Mouse (Mus musculus): ENCODE measurements around the gene Prr19.
"Not testable (repeated sequence)": the region's sequence is repeated elsewhere in the genome, so short reads cannot be mapped to it uniquely, and the experiment has no call there.

Prr19 gene

DNA sequence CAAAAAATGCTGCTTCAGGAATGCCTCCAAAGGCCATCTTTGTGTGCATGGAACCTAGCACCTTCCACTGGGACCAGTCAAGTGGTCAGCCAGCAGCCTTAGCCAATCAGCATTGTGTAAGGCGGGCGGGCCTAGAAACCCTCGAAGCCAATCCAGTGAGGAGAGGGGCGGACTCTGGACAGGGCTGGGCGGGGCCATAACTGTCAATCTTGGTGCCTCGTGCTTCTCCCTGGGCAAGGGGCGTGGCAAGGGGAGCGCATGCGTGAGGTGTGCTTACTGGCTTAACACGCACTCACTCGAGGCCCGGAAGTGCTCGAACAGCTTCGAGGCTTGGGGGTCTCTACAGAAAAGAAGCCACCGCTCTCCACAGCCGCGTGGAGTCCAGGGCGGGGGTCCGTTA, at the start of gene Prr19:
Gene Prr19, plus strand, starts transcription at position 349 of the 400 bp plus-strand sequence.
- no peak for DNase-seq (ENCODE audit: low spot score in 2 of 2)

DNA sequence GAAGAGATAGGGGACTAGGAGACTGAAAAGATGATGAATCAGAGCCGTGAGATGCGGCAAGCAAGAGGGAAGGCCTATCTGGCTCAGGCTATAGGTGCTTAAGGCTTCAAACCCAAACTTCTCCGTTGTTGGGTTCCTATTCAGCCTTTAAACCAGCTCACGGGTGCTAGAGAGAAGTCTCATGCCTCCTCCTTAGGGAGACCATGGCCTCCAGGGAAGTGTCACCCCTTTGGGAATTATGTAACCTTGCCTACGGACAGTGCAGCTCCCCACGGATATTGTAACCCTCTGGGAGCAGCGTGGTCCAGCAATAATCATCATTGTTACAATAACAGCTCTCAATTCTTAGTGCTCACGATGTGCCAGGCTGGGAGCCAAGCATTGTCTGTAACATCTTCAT, 49.4 kb upstream of the Prr19 start:
- DNase-seq (ENCODE audit: low spot score in 2 of 2), result peak in 1 of 2 experiments; percentile 10

DNA sequence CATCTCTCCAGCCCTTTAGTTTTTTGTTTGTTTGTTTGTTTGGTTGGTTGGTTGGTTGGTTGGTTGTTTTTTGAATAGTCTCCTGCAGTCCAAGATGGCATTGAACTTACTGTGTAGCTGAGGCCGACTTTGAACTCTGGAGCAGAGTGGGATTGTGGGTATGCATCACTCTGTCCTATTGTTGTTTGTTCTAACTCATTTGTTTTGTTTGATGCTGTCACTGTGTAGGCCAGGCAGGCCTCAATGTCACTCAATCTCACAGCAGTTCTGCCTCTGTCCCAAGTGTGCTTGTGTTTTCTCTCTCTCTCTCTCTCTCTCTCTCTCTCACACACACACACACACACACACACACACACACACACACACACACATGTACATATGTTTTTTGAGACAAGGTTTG, 39.3 kb upstream of the Prr19 start:
- DNase-seq (ENCODE audit: low spot score in 2 of 2), result no peak

DNA sequence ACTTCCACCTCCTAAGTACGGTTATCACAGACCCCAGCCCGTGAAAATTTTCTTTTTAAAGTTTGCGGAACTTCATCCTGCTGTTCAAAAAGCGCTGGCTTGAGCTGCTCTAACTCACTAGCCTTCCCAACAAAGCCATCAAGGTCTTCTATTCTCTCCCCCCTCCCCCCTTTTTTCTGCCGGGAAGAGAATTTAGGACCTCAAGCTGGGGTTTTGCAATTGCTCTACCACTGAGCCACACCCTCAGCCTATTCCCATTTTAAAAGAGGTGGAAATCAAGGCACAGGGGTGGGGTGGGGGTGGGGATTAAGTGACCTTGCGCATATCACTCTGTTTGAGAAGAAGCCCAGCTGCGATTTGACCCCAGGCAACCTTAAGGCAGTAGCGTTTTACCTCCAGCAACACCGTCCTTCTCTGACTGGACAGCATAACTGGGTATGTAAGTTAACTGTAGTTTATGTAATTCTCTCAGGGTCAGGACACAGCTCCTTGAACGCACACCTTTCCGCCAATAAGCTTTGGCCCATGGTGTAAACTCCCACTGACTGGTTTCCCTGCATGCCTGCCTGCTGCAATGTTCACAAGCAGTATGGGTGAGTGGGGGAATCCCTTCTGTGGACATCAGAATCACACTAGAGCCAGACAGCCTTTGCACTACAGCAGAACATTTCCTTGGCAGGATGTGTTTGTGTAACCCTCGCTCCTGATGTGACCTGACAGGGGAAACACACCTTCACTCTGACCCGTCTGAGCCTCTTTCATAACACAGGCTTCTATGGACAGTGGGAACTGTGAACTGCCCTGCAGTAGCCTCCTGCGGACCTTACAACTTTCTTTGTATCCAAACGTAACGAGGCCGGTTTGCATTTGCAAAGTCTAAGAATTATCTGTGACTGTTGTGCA, 37.0 kb upstream of the Prr19 start:
- DNase-seq (ENCODE audit: low spot score in 2 of 2), result no peak

DNA sequence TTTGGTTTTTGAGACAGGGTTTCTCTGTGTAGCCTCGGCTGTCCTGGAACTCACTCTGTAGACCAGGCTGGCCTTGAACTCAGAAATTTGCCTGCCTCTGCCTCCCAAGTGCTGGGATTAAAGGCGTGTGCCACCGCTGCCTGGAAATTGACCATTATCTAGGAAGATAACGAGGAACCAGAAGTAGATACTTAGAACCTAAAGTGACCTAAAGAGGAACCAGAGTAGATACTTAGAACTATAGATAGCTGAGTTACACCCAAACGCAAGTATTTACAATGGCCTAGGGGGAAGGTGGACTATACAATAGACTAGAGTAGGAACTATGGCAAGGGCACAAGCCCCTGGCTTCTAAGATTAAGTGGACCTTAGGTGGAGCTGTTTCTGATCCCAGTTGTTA, 35.5 kb upstream of the Prr19 start:
- DNase-seq (ENCODE audit: low spot score in 2 of 2), result not testable (repeated sequence)

DNA sequence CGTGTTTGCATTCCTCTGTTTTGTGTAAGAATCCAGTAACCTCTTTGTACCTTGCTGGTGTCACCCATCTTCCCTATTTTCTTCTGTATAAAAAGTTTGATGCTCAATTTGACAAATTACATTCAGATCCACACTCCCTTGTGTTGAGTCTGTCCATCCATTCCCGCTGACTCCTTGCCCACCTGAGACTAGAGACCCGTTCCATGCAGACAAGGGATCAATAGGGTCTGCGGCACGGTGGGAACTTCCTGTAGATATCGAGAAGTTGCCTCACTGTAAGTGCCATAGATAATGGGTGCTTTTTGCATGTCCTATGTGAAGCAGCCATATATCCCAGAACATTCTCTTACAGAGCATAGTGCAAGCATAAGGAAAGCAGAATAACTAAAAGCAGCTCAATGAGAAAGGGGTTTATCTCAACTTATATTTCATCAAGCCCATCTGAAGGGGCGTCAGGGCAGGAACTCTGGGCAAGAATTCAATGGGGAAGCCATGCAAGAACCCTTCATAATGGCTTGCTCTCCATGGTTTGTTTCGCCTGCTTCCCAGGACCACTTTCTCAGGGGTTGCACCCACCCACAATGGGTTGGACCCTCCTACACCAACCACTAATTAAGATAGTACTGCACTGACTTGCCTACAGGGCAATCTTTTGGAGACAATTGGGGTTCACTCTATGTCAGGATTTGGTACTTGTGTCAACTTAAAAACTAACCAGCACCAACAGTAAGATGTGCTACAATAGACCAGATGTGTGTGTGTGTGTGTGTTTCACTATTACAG, 34.8 kb upstream of the Prr19 start:
- DNase-seq (ENCODE audit: low spot score in 2 of 2), result no peak

DNA sequence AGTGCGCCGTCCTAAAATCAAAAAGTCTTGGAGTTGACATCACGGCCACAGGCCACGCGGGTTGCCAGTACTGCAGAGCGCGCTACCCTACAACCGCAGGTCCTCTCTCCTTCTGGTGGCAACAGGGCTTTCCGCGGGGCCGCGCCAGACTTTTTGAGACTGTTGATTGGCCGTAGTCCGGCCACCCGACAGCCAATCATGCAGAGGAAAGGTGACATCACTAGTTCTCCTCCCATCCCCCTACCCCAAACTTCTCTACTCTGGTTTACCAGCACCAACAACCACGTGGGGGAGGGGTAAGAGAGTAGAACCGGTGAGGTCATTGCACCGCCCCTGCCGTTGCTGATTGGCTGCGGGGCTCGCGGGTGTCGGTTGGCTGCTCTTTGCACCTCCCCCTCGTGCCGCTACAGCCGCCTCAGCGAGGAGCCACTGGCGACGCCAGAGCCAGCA, 33.9 kb upstream of the Prr19 start, which contains the start of gene Cic:
Gene Cic, plus strand, starts transcription at position 404 of the 450 bp plus-strand sequence.
- peak; percentile 99 to 100 for DNase-seq (ENCODE audit: low spot score in 2 of 2)

DNA sequence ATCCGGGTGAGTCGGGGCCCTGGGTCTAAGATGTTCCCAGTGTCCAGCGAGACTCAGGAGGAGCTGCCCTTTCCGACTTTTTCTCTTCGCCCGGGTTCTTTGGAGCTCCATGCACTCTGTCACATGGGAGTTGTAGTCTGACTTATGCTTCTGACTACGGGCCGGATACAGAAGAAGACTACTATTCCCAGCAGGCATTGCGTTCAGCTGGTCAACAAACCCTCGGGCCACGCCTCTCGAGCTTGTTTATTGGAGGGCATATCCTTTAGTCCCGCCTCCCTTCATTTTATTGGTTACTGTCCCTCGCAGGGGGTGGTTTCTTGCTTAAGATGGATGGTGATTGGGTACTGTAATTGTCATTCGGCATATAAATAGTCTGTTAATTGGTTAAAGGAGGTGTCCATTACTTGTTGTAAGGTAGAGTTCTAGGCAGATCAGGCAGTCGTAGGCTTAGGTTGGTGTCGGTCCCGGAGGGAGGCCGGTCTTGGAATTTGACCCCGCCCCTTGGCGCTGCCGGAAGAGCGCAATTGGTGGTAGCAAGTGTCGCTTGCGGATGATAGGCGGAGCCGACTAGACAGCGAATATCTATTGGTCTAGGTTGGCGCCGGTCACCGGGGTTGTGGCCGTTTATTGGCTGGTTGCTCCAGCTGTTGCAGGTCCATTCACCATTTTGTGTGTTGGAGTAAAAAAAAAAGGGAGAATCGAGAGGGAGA, 33.3 kb upstream of the Prr19 start:
- peak; percentile 99 to 100 for DNase-seq (ENCODE audit: low spot score in 2 of 2)

DNA sequence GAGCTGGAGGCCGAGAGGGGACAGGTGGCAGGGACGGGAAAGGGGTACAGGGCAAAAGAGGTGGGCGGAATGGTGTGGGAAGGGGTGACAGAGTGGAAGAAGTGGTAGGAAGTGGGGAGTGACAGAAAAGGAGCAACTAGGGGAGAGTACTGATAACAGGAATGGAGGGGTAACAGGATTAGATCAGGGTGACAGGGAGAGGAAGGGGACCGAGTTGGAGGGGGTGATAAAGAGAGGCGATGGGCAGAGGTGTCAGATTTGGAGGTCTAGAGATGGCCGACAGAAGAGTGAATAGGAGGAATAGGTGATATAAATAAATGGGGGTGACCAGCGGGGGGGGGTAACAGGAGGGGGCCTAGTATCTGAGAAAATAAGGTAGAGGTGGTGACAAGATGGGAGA, 32.6 kb upstream of the Prr19 start:
- no peak for DNase-seq (ENCODE audit: low spot score in 2 of 2)

DNA sequence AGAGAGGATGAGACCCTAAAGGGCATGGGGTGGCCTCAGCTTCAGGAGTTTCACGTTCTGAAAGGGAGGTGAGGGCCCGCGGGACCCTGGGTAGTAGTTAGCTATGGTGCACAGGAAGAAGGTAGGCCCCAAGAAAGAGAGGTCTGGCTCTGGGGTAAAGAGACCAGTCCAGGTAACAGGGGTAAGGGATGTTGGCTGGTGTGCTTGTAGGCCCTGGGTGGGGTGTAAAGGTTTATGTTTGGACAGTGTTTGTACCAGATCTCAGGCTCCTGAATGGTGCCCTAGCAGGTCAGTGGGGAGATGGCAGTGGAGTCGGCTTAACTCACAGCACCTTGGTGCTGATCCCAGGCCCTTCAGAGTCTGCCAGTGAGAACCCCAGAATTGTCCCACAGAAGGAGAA, 32.2 kb upstream of the Prr19 start:
- DNase-seq (ENCODE audit: low spot score in 2 of 2), result no peak

DNA sequence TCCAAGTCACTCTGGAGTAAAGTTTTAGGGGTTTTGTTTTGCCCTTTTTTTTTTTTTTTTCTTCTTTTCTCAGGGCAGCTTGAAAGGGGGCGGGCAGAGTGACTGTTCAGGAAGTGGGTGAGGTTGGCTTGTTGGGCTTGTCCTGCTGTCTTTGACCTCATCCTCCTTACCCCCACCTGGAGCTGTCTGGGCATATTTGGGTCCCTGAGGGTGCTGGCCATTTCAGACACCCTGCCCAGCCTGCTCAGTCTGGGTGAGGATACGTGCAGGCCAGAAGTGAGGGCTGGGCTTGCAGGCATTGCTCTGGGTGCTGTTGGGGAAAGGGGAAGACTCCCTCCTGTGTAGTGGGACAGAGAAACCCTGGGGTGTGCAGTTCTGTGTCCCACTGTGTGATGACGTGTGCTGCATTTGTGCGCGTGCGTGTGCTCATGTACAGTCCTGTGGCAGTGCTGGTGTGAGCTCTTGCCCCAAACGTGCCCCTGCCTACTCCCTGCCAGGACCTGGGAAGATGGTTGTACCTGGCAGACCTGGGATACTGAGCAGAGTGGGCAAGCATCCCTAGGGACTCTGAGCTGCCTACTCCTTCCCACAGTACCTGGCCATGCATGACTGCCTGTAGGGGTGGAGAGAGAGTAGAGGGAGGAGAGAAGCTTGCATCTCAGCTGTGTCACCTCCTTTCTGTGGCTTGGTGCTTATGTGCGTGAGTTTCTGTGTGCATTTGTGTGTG, 31.5 kb upstream of the Prr19 start:
- DNase-seq (ENCODE audit: low spot score in 2 of 2), result no peak

DNA sequence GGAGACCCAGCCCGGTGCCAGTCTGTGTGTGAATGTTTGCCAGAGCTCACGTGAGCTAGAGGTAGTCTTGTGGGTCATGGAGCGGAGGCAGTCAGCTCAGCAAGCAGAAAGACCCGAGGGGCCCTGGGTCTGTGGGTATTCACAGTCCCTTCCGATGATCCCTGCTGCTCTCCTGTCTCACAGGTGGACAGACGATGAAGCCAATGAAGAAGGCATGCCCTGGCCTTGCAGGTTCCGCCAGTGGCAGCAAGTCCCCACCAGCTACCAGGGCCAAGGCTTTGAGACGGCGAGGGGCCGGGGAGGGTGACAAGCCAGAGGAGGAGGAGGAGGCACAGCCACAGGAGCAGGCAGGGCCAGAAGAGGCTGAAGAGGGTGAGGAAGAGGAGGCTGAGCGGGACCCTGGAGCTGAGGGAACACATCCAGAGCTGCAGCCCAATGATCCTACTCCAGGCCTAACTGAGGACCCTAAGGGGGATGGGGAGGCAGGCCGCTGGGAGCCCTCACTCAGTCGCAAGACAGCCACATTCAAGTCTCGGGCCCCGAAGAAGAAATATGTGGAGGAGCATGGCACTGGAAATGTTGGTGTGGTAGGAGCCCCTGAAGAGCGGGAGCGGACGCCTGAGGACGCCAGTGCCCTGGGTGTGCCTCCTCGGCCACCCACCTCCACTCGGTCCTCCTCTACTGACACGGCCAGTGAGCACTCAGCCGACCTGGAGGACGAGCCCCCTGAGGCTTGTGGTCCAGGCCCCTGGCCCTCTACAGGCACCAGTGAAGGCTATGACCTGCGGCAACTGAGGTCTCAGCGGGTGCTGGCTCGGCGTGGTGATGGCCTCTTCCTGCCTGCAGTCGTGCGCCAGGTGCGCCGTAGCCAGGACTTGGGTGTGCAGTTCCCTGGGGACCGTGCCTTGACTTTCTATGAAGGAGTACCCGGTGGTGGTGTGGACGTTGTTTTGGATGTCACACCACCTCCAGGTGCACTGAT, 30.3 kb upstream of the Prr19 start:
- DNase-seq (ENCODE audit: low spot score in 2 of 2), result no peak

DNA sequence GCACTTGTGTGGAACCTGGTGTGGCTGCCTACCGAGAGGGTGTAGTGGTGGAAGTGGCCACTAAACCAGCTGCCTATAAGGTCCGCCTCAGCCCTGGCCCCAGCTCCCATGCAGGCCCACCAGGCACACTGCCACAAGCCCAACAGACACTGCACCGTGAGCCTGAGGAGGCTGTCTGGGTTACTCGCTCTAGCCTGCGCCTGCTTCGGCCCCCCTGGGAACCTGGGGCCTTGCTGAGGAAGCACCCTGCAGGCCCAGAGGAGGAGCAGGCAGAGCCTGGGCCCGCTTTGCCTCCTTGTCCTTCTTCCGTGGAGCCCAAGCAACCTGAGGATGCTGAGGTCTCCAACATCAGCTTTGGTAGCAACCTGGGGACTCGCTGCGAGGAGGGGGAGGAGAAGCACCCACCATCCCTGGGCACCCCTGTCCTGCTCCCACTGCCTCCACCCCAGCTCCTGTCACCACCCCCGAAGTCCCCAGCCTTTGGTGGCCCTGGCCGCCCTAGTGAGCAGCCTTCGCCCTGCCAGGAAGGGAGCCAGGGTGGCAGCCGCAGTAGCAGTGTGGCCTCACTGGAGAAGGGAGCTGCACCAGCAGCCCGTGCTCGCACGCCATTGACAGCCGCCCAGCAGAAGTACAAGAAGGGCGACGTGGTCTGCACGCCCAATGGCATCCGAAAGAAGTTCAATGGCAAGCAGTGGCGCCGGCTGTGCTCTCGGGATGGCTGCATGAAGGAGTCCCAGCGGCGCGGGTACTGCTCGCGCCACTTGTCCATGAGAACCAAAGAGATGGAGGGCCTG, 29.4 kb upstream of the Prr19 start:
- no peak for DNase-seq (ENCODE audit: low spot score in 2 of 2)

DNA sequence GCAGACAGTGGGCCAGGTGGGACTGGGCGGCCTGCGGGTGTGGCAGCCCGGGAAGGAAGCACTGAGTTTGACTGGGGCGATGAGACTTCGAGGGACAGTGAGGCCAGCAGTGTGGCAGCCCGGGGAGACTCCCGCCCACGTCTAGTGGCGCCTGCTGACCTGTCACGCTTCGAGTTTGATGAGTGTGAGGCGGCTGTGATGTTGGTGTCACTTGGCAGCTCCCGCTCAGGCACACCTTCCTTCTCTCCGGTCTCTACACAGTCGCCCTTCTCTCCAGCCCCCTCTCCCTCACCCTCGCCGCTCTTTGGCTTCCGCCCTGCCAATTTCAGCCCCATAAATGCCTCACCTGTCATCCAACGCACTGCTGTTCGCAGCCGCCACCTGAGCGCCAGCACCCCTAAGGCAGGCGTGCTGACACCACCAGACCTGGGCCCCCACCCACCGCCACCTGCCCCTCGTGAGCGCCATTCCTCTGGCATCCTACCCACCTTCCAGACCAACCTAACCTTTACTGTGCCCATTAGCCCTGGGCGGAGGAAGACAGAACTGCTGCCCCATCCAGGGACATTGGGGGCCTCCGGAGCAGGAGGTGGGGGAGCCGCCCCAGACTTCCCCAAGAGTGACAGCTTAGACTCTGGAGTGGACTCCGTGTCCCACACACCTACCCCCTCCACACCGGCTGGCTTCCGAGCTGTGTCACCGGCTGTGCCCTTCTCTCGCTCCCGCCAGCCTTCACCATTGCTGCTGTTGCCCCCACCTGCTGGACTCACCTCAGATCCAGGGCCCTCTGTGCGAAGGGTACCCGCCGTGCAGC, 28.6 kb upstream of the Prr19 start:
- DNase-seq (ENCODE audit: low spot score in 2 of 2), result no peak

DNA sequence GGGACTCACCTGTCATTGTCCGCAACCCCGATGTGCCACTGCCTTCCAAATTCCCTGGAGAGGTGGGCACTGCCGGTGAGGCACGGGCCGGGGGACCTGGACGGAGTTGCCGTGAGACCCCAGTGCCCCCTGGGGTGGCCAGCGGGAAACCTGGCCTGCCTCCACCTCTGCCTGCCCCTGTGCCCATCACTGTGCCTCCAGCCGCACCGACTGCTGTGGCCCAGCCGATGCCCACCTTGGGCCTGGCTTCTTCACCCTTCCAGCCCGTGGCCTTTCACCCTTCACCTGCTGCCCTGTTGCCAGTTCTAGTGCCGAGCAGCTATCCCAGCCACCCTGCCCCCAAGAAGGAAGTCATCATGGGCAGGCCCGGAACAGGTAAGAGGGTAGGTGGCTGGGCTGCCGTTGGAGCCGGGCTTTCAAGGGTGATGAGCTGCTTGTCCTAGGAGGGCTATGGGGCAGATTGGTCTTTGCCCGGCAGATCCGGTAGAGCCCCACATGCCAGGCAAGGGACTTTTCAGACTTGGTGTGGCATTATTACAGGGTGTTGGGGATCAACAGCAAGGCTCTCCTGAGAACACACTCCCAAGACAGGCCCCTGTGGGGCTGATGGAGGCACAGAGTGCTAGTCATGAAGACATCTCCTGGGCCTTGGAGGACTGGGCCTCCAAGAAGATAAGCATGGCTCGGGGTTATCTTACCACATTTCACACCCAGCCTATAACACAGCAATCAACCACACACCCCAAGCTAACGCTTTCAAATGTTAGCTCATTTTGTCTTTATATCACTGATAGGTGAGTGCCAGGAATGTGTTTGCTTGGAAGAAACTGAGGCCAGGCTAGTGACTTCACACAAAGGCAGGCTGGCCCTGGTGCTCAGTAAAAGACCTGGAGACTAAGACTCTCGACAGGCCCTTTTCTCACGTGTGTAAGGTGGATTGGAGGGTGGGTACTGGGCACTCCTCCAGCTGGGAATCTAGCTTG, 27.7 kb upstream of the Prr19 start:
- no peak for DNase-seq (ENCODE audit: low spot score in 2 of 2)

DNA sequence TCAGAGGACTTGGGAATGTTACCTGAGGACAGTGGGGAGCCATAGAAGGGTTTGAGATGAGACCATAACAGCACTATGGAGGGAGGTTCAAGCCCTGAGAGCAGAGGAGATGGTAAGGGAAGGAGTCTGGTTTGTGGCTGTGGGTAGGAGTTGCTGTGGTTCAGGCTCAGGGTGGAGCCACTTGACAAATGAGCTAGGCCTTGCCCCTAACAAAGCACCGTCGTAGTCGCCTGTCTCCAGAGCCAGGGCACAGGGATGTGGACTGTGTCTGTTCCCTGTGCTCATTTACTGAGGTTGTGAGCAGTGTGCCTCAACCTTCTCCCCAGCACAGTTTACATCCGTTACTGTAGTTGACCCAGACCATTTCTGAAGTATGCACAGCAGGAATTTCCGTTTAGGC, 26.6 kb upstream of the Prr19 start:
- no peak for DNase-seq (ENCODE audit: low spot score in 2 of 2)

DNA sequence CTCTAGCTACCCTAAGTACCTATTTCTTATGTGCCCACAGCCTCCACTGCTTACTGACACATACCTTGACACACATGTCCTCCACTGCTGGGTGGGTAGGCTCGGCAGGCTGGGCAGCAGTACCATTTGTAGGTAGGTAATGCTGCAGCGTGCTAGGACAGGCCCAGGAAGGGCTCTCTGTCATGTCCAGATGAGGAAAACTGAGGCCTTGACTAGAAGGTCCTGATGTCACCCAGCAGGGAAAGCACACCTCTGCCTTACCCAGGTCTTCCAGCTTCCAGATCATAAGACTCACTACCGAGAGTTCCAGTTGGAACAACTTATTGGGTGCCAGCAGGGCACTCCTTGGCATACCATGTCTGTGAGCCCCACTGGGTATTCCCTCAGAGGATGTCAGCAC, 26.2 kb upstream of the Prr19 start:
- no peak for DNase-seq (ENCODE audit: low spot score in 2 of 2)
